ENCODE assay signal across 17 mouse cellular contexts in genomic region chr1:131174299-131174861, GRCm38 (mm10). TPM values are rescaled to one million over a fixed set of nuclear protein-coding genes. Genes with fewer than 3 reads are reported as not detected.
DNase-seq lines count a peak whose midpoint lies in the region; ATAC-seq and TF ChIP-seq lines count a peak whose summit lies in the region.
"Had no signal": no experiment of that assay in that cellular context is flagged by ENCODE, and none has a peak within 500 bp of the region (broad histone marks: within the 10 kb centered on the region; RNA-seq: fewer than 3 reads in every experiment).

No protein-coding gene starts in this region.

- no peaks in the 10 kb centered on the region for H3K27me3 ChIP-seq in heart, embryonic 13.5 days (replicated peaks)
- H3K27me3 ChIP-seq in myocyte (ENCODE audit: control insufficient read depth, insufficient read depth, insufficient read length): no peaks in the 10 kb centered on the region
- H3K27me3 ChIP-seq: forebrain, embryonic 12.5 days had no signal

- H3K4me3 ChIP-seq in heart, embryonic 13.5 days: no peak overlapping the region
- H3K4me3 ChIP-seq in left cerebral cortex, adult 2 months: no peak overlapping the region
- no peak overlapping the region for H3K4me3 ChIP-seq in myocyte
- H3K4me3 ChIP-seq: forebrain, embryonic 12.5 days had no signal

- H3K9me3 ChIP-seq in heart, embryonic 13.5 days: no peaks in the 10 kb centered on the region
- H3K9me3 ChIP-seq: forebrain, embryonic 12.5 days had no signal

- H3K27ac ChIP-seq in heart, embryonic 13.5 days (replicated peaks): no peak overlapping the region
- 0 out of 2 replicates have a peak overlapping the region, but pooled peaks have one; percentile 16 for H3K27ac ChIP-seq in left cerebral cortex, adult 2 months
- H3K27ac ChIP-seq: forebrain, embryonic 12.5 days had no signal

- no peak for ATAC-seq in heart, embryonic 13.5 days (ENCODE audit: extremely low read depth, insufficient number of reproducible peaks, low FRiP score, low TSS enrichment)
- ATAC-seq: hindbrain, embryonic 16.5 days; liver, postnatal 0 days had no signal

- H3ac ChIP-seq in myocyte (ENCODE audit: control insufficient read depth, insufficient read length): no peak overlapping the region

- peak; percentile 59 for DNase-seq in adrenal gland, postnatal 14 days
- no peak for DNase-seq in adrenal gland, postnatal 10 days
- DNase-seq in heart, adult 9 months (ENCODE audit: low spot score in 2 of 2): no peak
- no peak for DNase-seq in left cerebral cortex, adult 2 months (ENCODE audit: extremely low spot score in 1 of 2, low spot score in 2 of 2)
- no peak for DNase-seq in left cerebral cortex, adult 8-10 months (ENCODE audit: low spot score in 2 of 2)
- DNase-seq in ovary, postnatal 10 days (ENCODE audit: low spot score): no peak
- DNase-seq: gastrocnemius, postnatal 25 days; heart, postnatal 4 days; liver; liver, postnatal 0 days; lung, postnatal 14 days; retina, postnatal 1 day; right cerebral cortex, postnatal 4 days had no signal

- TF ChIP-seq POLR2A in myocyte (IDR thresholded peaks at IDR 0.05; ENCODE audit: insufficient read length, low read depth): no peak

- TF ChIP-seq CTCF in left cerebral cortex, adult 2 months (IDR thresholded peaks at IDR 0.05): no peak

- WGBS in heart, embryonic 13.5 days: 64% methylated on average over 12 of the region's 12 CpGs

- no peaks in the 10 kb centered on the region for H3K79me2 ChIP-seq in myocyte (ENCODE audit: control insufficient read depth, insufficient read depth)

- H3K4me1 ChIP-seq in heart, embryonic 13.5 days: peaks cover 9% of the 10 kb centered on the region; the same call in 1 of the 2 replicates
- H3K4me1 ChIP-seq: forebrain, embryonic 12.5 days had no signal

- 0 out of 2 replicates have a peak overlapping the region, but pooled peaks have one; percentile 9 for H3K9ac ChIP-seq in heart, embryonic 13.5 days
- H3K9ac ChIP-seq: forebrain, embryonic 12.5 days; liver, postnatal 0 days had no signal

- intact Hi-C loops in left cerebral cortex, adult 2 months (cut with DNase I): no loop called here

- no peak overlapping the region for H3K4me2 ChIP-seq in heart, embryonic 13.5 days
- no peak overlapping the region for H3K4me2 ChIP-seq in myocyte (ENCODE audit: low read depth)
- H3K4me2 ChIP-seq: forebrain, embryonic 12.5 days had no signal

- H3K36me3 ChIP-seq in heart, embryonic 13.5 days: peaks cover 97% of the 10 kb centered on the region
- H3K36me3 ChIP-seq in myocyte (ENCODE audit: control insufficient read depth, insufficient read depth): peaks cover 19% of the 10 kb centered on the region

TF ChIP-seq in myocyte, 11 proteins besides CTCF, POLR2A, EP300 and RAD21:
- TF ChIP-seq MYOG (IDR thresholded peaks at IDR 0.05; ENCODE audit: control insufficient read depth in 1 of 3, insufficient read depth in 1 of 3, insufficient read length in 2 of 3, low read depth in 2 of 3) (no peak), MYOD1 (IDR thresholded peaks at IDR 0.05; ENCODE audit: control insufficient read depth in 1 of 3, insufficient read length in 2 of 3, low read depth in 2 of 3) (no peak), TCF3 (IDR thresholded peaks at IDR 0.05; ENCODE audit: insufficient read length, low read depth) (no peak), CEBPB (IDR thresholded peaks at IDR 0.05; ENCODE audit: insufficient read depth, poor library complexity, severe bottlenecking) (no peak), E2F4 (IDR thresholded peaks at IDR 0.05; ENCODE audit: insufficient read depth) (no peak), POLR2AphosphoS2 (IDR thresholded peaks at IDR 0.05; ENCODE audit: insufficient read length, low read depth) (peak; percentile 49), TCF12 (IDR thresholded peaks at IDR 0.05; ENCODE audit: insufficient read depth, poor library complexity, severe bottlenecking) (no peak)

RNA-seq across cellular contexts. Expression of gene Eif2d, which starts 21.4 kb away (rescaled TPM):
- total RNA-seq in adrenal gland, postnatal 14 days (2021): 42.2 and 43.4 TPM in 2 replicates
- 10 to 100 TPM; 40.3 to 50.5 TPM for total RNA-seq in adrenal gland, postnatal 10 days (2021)
- polyA plus RNA-seq in heart, embryonic 13.5 days (2015; fragmentation: Nextera tagmentation; extraction: Ambion mirVana): 41.1 and 47.1 TPM in 2 replicates
- total RNA-seq in left cerebral cortex, adult 2 months (2021): 10 to 100 TPM; 38.2 to 42.1 TPM
- 10 to 100 TPM; 33.1 to 38.1 (median 34.4) TPM for total RNA-seq in left cerebral cortex, adult 8-10 months (2022)
- polyA plus RNA-seq in myocyte (2012; fragmentation: generic; extraction: Trizol): 32.6 TPM

RNA-seq across cellular contexts. Expression of gene Dyrk3, which starts 36.2 kb away (rescaled TPM):
- total RNA-seq in adrenal gland, postnatal 14 days (2021): 5.3 and 7.1 TPM in 2 replicates
- 1 to 10 TPM; 3.6 to 5.8 TPM for total RNA-seq in adrenal gland, postnatal 10 days (2021)
- 3.2 and 4.5 TPM in 2 replicates for polyA plus RNA-seq in heart, embryonic 13.5 days (2015; fragmentation: Nextera tagmentation; extraction: Ambion mirVana)
- total RNA-seq in left cerebral cortex, adult 2 months (2021): 10 to 100 TPM; 15.6 to 16.6 TPM
- 10 to 100 TPM in 2 of 4 experiments, 1 to 10 TPM in 2; 7.8 to 11.0 (median 9.7) TPM for total RNA-seq in left cerebral cortex, adult 8-10 months (2022)
- polyA plus RNA-seq in myocyte (2012; fragmentation: generic; extraction: Trizol): 2.7 TPM
- total RNA-seq: gastrocnemius, postnatal 25 days had no signal
